Mouse (Mus musculus) fat pad, adult 2 months (tissue): ENCODE results near the gene Pcdh9.

Source experiments
- DNase-seq: peaks from one replicate; pipeline ENCODE4 v3.0.0-alpha.2; 2011; ENCODE audit warnings: low read depth, low spot score; ENCODE audit errors: extremely low read depth

Pcdh9 gene

GRCm38 (mm10) chr14:93585432-93586024 is 305.0 kb downstream of the Pcdh9 start:
- DNase-seq: no peak

- DNase-seq: no peak
Measured at GRCm38 (mm10) chr14:93564361-93564760, 326.1 kb downstream of the Pcdh9 start.

- DNase-seq: no peak
Measured at GRCm38 (mm10) chr14:93561577-93561976, 328.9 kb downstream of the Pcdh9 start.

- DNase-seq: no peak
Measured at GRCm38 (mm10) chr14:93553771-93554170, 336.7 kb downstream of the Pcdh9 start.

- no peak for DNase-seq
Measured at GRCm38 (mm10) chr14:93545575-93545974, 344.9 kb downstream of the Pcdh9 start.

GRCm38 (mm10) chr14:93543970-93544627 is 346.4 kb downstream of the Pcdh9 start:
- DNase-seq: no peak

- DNase-seq: no peak
Measured at GRCm38 (mm10) chr14:93543561-93543960, 346.9 kb downstream of the Pcdh9 start.

GRCm38 (mm10) chr14:93534928-93535327 is 355.6 kb downstream of the Pcdh9 start:
- DNase-seq: no peak

GRCm38 (mm10) chr14:93523430-93523829 is 367.0 kb downstream of the Pcdh9 start:
- no peak for DNase-seq

GRCm38 (mm10) chr14:93520166-93520565 is 370.3 kb downstream of the Pcdh9 start:
- DNase-seq: no peak

GRCm38 (mm10) chr14:93516679-93517078 is 373.8 kb downstream of the Pcdh9 start:
- DNase-seq: no peak

GRCm38 (mm10) chr14:93506107-93506506 is 384.4 kb downstream of the Pcdh9 start:
- no peak for DNase-seq

GRCm38 (mm10) chr14:93498813-93499690 is 391.4 kb downstream of the Pcdh9 start:
- DNase-seq: no peak

GRCm38 (mm10) chr14:93474991-93475390 is 415.5 kb downstream of the Pcdh9 start:
- peak; percentile 4 for DNase-seq

GRCm38 (mm10) chr14:93472494-93472893 is 418.0 kb downstream of the Pcdh9 start:
- no peak for DNase-seq

- DNase-seq: no peak
Measured at GRCm38 (mm10) chr14:93463360-93463892, 427.1 kb downstream of the Pcdh9 start.

- DNase-seq: no peak
Measured at GRCm38 (mm10) chr14:93450930-93451665, 439.4 kb downstream of the Pcdh9 start.

- DNase-seq: no peak
Measured at GRCm38 (mm10) chr14:93441852-93442251, 448.6 kb downstream of the Pcdh9 start.

GRCm38 (mm10) chr14:93437226-93437625 is 453.3 kb downstream of the Pcdh9 start:
- DNase-seq: no peak

- DNase-seq: no peak
Measured at GRCm38 (mm10) chr14:93416752-93417151, 473.7 kb downstream of the Pcdh9 start.

- no peak for DNase-seq
Measured at GRCm38 (mm10) chr14:93415496-93415895, 475.0 kb downstream of the Pcdh9 start.
